Mouse (Mus musculus): ENCODE results near the gene Amh.
A peak's percentile ranks its signal among the peaks of the same experiment; 100 is the strongest.

Amh gene

DNA sequence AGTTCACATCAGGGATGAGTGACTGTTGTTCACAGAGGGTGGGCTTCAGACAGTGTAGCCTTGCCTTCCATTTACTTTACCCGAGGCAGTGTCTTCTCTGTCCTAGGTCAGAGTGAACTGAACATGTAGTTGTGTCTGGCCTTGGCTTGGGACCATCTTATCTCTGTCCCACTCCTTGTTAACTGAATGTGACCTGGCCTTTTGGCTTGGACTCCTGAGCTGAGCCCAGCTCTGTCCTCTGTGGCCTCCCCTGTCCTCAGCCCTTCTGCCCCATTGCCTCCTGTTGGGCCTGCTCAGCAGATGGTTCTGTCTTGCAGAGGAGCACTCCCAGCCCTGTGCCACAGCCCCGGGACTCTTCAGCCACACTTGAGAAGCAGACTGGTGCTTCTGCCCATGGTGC is 17.5 kb upstream of the Amh start:
- DNase-seq: peak in 1 of 2 experiments; percentile 27

DNA sequence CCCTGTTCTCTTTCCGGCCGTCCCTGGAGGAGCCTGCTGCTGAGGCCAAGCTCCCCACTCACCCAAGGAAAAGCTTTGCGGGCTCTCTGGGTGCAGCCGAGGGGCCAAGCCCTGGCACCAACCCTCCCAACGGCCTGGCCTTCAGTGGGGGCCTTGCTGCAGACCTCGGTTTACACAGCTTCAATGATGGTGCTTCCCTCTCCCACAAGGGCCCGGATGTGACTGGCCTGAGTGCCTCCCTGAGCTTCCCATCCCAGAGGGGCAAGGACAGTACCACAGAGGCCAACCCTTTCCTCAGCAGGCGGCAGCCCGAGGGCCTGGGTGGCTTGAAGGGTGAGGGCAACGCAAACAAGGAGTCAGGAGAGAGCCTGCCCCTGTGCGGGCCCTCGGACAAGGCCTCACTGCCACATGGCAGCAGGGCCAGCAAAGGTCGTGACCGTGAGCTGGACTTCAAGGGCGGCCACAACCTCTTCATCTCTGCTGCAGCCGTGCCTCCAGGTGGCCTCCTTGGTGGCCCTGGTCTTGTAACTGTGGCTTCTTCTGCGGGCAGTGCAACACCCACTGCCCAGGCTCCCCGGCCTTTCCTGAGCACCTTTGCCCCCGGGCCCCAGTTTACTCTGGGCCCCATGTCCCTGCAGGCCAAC is 14.2 kb upstream of the Amh start:
- peak in 1 of 2 experiments; percentile 30 for DNase-seq

DNA sequence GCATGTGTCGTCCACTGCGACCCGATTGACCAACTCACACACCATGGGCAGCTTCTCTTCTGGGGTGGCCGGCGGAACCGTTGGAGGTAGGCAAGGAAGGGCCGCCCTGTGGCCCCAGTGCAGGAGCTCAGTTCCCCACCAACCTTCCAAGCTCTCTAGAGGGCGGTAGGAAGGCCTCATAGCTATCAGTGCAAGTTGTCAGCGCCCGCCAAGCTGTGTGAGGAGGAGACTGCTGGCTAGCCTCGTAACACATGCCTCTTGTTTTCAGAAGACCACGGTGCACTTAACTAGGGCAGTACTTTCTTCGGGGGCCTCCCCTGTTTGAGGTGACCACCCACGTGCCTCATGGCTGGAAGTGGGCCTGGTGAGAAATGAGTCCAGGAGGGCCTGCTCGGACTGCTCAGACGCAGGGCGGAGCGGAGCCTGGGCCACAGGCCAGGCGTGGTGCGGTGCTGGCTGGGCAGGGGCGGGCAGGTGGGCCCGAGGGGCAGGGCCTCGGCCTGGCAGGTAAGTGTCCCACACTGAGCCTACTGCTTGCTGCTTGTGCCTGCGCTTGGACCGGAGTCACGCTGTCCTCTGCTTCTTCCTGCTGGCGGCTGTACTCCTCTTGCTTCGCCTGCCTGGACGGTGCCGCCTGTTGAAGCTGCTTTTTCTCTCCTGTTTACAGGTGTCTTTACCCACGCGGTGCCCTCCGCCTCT is 13.4 kb upstream of the Amh start:
- DNase-seq: no peak

DNA sequence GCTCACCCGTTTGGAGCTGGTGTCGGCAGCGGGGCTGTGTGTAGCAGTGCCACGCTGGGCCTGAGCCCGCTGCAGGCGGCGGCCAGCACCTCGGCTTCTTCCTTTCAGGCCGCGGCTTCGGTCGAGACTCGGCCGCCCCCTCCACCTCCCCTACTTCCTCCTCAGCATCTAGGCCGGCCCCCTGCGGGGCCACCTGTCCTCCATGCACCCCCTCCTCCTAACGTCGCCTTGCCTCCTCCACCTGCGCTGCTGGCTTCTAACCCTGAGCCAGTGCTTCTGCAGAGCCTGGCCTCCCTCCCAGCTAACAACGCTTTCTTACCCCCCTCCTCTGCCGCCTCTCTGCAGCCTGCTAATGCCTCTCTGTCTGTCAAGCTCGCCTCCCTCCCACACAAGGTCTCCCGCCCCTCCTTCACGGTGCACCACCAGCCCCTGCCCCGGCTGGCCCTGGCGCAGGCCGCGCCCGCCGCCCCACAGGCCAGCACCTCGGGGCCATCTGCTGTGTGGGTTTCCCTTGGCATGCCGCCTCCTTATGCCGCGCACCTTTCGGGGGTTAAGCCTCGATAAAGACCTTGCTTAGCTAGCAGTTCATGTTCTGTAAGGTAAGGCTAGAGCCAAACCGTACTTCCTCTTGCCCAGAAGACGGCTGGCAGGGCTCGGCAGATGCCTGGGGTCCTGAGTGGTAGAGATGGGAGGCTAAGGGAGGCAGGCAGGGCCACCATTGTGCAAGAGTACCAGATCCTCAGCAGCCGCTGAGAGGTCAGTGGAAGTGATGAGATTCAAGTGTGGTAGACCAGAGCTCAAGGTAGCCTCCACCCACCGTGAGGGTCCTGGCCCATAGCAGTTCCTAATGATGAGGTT is 12.6 kb upstream of the Amh start:
- peak; percentile 85 to 87 for DNase-seq

DNA sequence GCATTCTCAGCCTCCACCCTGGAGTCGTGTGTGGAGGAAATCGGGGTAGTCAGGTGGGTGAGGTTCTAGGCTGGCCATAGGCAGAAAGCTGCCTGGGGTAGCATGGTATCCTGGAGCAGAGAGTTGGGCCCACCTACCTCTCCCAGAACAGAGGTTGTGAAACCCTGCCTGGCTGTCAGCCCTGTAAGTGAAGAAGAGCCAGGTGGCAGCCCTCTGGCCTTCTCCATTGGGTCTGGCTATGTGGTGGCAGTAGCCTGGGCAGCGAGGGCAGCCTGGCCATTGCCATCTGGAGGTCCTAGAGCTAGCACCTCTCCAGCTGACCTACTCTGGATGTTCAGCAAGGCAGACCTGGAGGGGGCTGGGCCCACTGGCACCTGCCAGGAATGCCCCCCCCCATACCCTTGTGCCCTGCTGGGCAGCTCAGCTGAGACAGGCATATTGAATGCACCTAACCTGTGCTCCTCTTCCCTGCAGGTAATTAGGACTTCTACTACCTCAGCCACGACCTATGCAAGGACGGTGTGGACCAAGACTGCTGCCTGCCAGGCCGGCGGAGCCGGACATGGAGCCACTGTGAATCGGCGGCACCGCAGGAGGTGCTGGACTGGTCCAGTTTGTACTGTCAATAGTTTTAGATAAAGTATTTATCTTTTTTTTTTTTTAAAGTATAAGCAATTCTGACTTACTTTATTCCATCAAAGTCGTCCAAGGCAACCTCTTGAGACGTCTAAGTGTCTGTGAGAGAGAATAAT is 11.8 kb upstream of the Amh start:
- peak; percentile 76 to 81 for DNase-seq

DNA sequence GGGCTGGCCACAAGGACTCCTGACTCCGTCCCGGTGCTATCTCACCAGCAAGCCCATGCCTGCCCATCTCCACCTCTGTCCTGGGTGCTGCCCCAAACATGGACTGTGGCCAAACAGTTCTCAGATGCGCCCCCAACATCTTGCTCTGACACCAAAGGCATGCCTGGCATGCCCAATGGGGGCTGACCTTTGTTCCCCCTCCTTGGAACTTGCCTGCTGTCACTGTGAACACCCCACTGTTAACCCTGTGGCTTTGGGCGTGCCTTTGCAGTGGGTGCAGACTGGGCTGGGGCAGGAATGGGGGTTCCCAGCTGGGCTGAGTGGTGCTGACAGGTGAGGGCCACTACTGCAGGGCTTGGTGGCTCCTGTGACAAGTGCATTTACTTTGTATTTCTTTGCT is 11.2 kb upstream of the Amh start:
- DNase-seq: peak in 1 of 2 experiments; percentile 36

DNA sequence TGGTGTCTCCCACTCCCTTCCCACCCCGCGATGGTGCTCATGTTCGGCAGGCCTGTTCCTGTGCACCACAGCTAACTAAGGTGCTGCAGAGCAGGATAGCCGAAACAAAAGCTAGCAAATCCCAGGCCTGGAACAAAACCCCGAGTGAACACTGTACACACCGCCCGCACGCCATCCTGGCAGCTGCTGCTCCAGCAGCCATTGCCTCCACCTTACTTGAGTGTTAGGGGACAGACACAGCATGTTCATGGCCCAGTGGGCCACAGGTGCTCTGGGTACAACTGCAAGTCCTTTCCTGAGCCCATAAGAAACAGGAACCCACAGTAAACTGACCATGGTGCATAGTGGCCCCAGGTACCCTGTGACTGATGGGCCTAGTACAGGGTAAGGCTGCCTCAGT is 10.3 kb upstream of the Amh start:
- DNase-seq: peak in 1 of 2 experiments; percentile 29

DNA sequence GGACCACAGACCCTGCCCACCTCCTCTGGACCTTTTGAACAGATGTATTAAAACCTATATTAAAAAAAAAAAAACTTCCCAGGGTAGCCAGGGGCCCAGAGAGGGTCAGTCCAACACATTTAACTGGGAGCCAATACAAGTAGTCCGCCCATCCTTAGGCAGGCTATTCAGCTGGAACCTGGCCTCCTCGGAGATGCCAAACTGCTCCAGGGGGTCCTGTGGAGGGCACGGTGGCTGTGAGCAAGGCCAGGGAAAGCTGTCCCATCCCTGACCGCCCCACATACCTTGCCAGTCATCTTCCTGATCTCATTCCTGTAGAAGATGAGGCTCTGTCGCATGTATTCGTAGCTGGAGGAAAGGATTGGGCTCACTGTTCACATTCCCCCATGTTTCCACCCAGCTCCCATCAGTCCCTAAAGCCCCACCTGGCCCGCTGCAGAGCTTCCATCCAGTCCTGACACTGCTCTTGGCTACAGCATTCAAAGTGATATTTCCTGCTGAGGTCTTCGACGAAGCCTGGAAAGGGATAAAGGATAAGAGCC is 8.7 kb upstream of the Amh start:
- DNase-seq: peak in 1 of 2 experiments; percentile 48

DNA sequence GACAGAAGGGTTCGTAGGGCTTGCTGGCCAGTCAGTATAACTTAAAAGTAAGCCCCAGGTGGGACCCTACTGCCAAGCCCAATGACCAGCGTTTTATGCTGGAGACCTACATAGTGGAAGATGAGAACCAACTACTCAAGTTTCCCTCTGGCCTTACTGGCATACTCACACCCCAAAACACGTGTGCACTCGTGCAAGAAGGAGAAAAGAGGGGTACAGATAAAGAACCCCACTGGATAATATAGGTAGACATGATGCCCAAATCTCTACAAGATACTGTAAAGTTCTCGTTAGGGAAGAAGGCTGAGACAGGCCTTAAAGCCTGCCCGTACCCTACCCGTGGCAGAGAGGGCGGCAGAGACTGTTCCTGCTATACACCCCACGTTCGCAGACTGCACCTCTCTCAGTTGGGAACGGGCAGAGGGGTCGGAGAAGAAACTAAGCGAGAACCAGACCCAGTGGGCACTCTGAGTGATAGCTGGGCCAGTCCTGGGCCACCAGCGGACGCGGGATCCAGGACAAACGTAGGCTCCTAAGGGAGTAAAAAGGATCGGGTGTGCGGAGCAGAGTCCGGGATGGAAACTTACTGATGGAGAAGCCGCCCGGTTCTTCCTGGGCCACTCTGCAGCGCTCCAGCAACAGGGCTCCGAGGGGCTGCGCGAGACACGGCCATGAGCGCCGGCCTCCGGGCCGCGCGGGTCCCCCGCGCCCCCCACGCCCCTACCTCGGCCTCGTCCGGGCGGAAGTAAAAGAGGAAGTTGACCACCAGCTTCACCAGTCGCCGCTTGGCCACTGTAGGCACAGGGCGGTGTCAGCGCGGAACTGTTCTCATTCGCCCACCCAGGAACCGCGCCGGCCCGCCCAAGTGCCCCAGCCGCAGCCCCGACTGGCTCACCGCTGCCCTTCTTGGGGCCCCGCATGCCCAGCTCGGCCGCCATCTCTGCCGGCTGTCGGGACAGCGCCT is 7.6 kb upstream of the Amh start:
- DNase-seq: peak in 1 of 2 experiments; percentile 12

DNA sequence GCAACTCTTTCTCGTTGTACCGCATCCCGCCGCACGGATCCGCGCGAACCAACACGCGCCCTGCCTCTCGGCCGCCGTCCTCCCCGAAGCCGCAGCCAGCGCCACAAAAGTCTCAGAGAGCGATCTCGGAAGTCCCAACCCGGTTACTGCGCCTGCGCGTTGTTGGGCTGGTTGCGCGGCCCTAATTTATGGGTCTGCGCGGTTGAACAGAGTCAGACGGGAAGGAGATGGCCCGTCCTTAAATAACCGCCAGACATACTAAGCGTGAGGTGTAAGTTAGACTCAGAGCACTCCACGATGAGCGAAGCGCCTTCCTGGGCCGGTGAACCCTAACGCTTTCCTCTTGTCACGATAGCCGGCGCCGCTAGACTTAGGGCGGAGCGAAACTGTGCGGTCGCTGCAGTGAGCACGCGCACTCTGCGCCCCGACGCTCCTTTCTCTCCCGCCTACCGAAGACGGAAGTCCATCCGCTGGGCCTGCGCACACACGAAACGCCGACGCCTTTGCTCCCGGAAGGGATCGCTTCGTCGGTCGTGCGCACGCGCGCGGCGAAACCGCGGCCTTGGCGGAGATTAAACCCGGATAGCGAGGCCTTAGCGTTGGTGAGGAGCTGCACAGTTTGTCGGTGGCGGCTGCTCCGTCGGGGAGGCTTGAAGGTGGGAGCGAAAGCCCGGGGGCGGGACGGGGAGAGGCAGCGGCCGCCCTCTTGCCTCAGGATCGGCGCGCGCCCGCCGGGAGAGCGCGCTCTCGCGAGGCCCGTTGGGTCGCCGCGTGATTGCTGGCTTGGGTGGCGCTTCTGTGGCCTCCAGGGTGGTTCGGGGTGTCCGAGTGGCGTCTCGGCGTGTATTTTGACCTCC is 6.7 kb upstream of the Amh start, which contains the start of the genes Sf3a2 and Plekhj1:
TSS of gene Sf3a2 (plus strand) at position 49 of the 857 bp plus-strand sequence.
TSS of gene Plekhj1 (minus strand) at position 477 of the 857 bp plus-strand sequence.
- DNase-seq: peak; percentile 98 to 99

DNA sequence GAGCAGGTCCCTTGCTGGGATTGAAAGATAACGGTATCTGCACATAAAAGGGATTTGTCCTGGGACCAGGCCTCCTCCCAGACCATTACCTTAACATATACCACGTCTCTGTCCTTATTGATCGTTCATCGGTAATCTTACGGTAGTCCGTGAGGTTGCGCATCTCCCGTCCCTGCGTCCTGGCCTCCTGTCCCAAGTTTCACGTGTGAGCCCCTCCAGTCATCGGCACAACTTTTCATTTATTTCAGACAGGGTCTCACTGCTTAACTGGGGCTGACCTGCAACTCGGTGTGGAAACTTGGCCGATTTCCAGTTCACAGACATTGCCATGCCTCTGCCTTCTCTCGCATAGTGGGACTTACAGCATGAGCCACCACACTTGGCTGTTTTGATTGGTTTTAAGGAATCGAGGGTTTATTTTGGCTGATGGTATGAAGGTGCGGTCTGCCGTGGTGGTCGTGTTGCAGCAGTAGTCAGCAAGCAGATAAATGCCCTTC is 5.9 kb upstream of the Amh start:
- peak in 1 of 2 experiments; percentile 30 for DNase-seq

DNA sequence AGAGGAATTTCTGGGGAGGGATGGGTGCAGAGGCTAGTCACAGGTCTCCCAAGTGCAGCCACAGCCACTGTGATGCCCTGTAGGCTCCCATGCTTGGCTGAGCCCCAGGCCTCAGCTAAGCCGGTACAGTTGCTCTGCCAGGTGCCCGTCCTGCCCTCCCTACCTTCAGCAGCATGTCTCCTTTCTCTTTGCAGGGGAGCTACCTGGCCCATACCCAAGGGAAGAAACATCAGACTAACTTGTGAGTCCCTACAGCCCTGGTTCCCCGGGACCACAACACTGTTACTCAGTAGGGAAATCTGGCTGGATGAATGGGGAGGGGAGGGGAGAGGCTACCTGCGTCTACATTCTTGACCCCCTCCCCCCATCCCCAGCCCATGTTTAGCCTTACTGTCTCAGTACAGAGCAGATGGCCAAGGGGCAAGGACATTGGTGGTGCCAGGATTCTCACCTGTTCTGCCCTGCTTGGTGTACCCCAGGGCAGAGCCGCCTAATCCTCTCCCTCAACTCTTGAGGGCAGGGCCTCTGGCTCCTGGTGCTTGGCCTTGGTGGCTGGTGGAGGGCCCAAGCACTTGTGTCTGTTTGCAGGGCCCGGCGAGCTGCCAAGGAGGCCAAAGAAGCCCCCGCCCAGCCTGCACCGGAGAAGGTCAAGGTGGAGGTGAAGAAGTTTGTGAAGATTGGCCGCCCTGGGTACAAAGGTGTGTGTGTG is 2.7 kb upstream of the Amh start:
- peak; percentile 30 to 47 for DNase-seq

DNA sequence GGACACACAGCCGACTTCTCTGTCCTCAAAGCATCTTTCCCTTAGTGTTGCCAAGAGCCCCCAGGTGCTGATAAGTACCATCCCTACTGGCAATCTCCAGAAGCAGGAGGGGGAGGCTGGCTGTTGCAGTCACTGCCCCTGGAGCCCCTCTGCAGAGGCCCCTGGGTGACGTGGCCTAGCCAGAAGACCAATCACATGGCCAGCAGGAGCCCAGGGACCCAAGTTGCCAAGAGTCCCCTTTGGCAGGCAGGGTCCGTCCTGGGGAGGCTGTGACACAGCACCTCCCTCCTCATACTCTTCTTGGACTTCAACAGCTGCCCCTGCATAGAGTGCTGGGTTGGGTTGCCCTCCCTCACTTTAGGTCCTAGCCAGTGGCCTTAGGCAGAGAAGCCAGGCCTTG is 2.0 kb upstream of the Amh start:
- no peak for DNase-seq

DNA sequence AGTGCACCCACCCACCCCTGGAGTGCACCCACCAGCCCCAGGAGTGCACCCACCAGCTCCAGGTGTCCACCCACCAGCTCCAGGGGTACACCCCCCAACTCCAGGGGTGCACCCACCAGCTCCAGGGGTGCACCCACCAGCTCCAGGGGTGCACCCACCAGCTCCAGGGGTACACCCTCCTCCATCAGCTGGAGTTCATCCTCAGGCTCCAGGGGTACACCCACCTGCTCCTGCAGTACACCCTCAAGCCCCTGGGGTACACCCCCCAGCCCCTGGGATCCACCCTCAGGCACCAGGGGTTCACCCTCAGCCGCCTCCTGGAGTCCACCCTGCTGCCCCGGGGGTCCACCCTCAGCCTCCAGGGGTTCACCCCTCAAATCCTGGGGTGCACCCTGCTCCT is 703 bp upstream of the Amh start:
- peak; percentile 10 to 35 for DNase-seq

DNA sequence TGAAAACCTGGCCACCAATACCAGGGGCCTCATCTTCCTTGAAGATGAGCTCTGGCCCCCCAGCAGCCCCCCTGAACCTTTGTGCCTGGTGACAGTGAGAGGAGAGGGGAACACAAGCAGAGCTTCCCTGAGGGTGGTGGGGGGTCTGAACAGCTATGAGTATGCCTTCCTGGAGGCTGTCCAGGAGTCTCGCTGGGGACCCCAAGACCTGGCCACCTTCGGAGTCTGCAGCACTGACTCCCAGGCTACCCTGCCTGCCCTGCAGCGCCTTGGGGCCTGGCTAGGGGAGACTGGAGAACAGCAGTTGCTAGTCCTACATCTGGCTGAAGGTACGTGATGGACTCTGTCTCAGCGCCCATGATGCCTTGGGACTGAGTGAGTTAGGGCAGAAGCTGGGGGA is 279 bp downstream of the Amh start:
- peak; percentile 16 to 47 for DNase-seq

DNA sequence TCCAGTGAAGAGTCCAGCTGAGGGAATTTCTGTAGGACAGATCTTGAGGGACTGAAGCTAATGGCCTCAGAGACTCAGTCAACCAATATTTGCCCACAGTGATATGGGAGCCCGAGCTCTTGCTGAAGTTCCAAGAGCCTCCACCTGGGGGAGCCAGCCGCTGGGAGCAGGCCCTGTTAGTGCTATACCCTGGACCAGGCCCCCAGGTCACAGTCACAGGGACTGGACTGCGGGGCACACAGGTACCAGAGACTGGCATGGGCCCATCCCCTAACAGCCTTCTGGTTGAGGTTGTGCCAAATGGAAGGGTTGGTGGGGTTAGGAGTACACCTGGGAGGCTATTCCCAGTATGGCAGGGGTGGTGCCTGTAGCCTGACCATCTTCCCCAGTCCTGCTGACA is 882 bp downstream of the Amh start:
- DNase-seq: peak; percentile 92 to 95

DNA sequence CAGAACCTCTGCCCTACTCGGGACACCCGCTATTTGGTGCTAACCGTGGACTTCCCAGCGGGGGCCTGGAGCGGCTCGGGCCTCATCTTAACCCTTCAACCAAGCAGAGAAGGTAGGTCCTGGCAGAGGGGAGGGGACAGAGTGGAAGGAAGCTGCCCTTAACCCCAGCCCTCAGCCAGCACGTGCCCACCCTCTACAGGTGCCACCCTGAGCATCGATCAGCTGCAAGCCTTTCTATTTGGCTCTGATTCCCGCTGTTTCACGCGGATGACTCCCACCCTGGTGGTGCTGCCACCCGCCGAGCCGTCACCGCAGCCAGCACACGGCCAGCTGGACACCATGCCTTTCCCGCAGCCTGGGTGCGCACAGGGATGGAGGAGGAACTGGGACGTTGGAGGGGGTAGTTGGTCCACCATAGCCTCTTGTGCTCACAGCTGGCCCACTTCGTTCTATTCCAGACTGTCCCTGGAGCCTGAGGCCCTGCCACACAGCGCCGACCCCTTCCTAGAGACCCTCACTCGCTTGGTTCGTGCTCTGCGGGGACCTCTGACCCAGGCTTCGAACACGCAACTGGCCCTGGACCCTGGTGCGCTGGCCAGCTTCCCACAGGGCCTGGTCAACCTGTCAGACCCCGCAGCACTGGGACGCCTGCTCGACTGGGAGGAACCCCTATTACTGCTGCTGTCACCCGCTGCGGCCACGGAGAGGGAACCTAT is 1.5 kb downstream of the Amh start:
- DNase-seq: peak in 1 of 2 experiments; percentile 60

DNA sequence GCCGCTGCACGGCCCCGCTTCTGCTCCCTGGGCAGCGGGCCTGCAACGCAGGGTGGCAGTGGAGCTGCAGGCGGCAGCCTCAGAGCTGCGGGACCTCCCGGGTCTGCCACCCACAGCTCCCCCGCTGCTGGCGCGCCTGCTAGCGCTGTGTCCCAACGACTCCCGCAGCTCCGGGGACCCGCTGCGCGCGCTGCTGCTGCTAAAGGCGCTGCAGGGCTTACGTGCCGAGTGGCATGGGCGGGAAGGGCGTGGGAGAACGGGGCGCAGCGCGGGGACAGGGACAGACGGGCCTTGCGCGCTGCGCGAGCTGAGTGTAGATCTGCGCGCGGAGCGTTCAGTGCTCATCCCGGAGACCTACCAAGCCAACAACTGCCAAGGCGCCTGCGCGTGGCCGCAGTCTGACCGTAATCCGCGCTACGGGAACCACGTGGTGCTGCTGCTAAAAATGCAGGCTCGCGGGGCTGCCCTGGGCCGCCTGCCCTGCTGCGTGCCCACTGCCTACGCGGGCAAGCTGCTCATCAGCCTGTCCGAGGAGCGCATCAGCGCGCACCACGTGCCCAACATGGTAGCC is 2.1 kb downstream of the Amh start:
- peak; percentile 91 to 92 for DNase-seq

All from cerebellum, postnatal 25 days (tissue).